Mouse (Mus musculus) ES-Bruce4 (cell line): ENCODE measurements around the gene Mpp2.

Source experiments
- CTCF ChIP-seq: IDR thresholded peaks from one replicate; pipeline ENCODE4 v1.8.1; 2011; ENCODE audit warnings: low read depth, low read length
- EP300 ChIP-seq: IDR thresholded peaks from 2 replicates; pipeline ENCODE4 v1.6.1; 2011; ENCODE audit warnings: low read depth, low read length; ENCODE audit not compliant: insufficient read depth
- POLR2A ChIP-seq: IDR thresholded peaks from one replicate; pipeline ENCODE4 v1.8.1; 2011; ENCODE audit warnings: low read length; ENCODE audit not compliant: insufficient read depth

GRCm38 (mm10) chr11:102031149-102031548 lies 57.2 kb downstream of the Mpp2 start:
- TF ChIP-seq CTCF = no peak
- TF ChIP-seq POLR2A = no peak
- no peak for TF ChIP-seq EP300
